11 mouse cellular contexts compared by ENCODE assay signal in genomic region chr12:16034691-16035515, GRCm38 (mm10).
"Had no signal": no experiment of that assay in that cellular context is flagged by ENCODE, and none has a peak within 500 bp of the region (broad histone marks: within the 10 kb centered on the region; RNA-seq: fewer than 3 reads in every experiment).

No protein-coding gene starts in this region.

- DNase-seq: lung, postnatal 14 days had no signal

- H3K36me3 ChIP-seq: limb, embryonic 13.5 days; liver, embryonic 12.5 days; lung, embryonic 15.5 days; midbrain, embryonic 15.5 days; neural tube, embryonic 12.5 days had no signal

- H3K9me3 ChIP-seq: limb, embryonic 13.5 days; liver, embryonic 12.5 days; lung, embryonic 15.5 days; megakaryocyte, embryonic 14.5 days; midbrain, embryonic 15.5 days; neural tube, embryonic 12.5 days had no signal

- H3K4me2 ChIP-seq: limb, embryonic 13.5 days; liver, embryonic 12.5 days; lung, embryonic 15.5 days; midbrain, embryonic 11.5 days; midbrain, embryonic 15.5 days; neural tube, embryonic 12.5 days had no signal

- H3K4me1 ChIP-seq: limb, embryonic 13.5 days; liver, embryonic 12.5 days; lung, embryonic 15.5 days; midbrain, embryonic 15.5 days; neural tube, embryonic 12.5 days had no signal

- H3K27ac ChIP-seq: layer of hippocampus, adult 2 months; limb, embryonic 13.5 days; liver, embryonic 12.5 days; lung, embryonic 15.5 days; macrophage; midbrain, embryonic 15.5 days; neural tube, embryonic 12.5 days; stomach, postnatal 0 days had no signal

- H3K27me3 ChIP-seq: limb, embryonic 13.5 days; liver, embryonic 12.5 days; lung, embryonic 15.5 days; megakaryocyte, embryonic 14.5 days; midbrain, embryonic 15.5 days; neural tube, embryonic 12.5 days had no signal

- H3K4me3 ChIP-seq: layer of hippocampus, adult 2 months; limb, embryonic 13.5 days; liver, embryonic 12.5 days; lung, embryonic 15.5 days; megakaryocyte, embryonic 14.5 days; midbrain, embryonic 15.5 days; neural tube, embryonic 12.5 days had no signal

- ATAC-seq: liver, embryonic 12.5 days; midbrain, embryonic 15.5 days had no signal

- H3K9ac ChIP-seq: limb, embryonic 13.5 days; liver, embryonic 12.5 days; lung, embryonic 15.5 days; midbrain, embryonic 15.5 days; neural tube, embryonic 12.5 days had no signal
